Mouse (Mus musculus) gastrocnemius, adult 18-20 months (tissue): ENCODE results near the gene Reps2. TPM values are rescaled to one million over a fixed set of nuclear protein-coding genes. Genes with fewer than 3 reads are reported as not detected.

Experiments used
- DNase-seq: peaks from one replicate; pipeline ENCODE4 v3.0.0; 2021; ENCODE audit warnings: low spot score
- total RNA-seq, 2 experiments: library from RNA; stranded (reverse); gene quantifications; 2 replicates each; pipeline ENCODE4 v1.2.3; 2021

The Reps2 gene
- total RNA-seq, 2 experiments from 2014 or later: 0.96 to 1.5 TPM

DNA sequence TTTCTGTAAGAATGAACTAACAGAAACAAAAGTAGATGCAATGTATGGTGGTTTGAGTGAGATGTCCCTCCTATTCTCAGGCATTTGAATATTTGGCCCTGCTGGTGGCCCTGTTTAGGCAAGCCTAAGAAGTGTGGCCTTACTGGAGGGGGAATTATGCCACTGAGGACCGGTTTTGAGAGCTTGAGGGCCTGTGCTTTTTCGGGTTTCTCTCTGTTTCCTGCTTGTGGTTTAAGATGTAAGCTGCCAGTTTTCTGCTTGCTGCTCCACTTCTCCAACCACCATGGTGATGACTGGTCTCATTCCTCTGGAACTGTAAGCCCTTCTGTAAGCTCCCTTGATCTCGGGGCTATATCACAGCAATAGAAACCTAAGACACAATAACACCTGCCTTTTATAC, 142.5 kb downstream of the Reps2 start:
- no peak for DNase-seq

DNA sequence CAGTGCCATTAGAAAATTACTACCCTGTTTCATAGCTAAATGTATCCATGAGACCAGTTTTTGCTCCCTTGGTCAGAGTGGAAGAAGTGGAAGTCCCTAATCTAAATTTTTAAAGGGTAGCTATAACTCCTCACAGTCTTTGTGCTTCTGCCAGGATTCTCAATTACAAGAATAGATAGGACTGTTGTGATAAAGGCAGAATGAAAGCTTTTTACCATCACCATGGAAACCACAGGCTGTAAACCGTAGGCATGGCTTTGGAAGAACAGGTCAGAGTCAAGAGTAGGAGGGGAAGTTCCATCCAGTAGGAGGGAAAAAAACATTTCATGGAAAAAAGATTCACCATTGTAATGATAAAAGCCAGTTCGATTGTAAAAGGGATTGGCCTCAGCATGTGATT, 147.0 kb downstream of the Reps2 start:
- DNase-seq: no peak

DNA sequence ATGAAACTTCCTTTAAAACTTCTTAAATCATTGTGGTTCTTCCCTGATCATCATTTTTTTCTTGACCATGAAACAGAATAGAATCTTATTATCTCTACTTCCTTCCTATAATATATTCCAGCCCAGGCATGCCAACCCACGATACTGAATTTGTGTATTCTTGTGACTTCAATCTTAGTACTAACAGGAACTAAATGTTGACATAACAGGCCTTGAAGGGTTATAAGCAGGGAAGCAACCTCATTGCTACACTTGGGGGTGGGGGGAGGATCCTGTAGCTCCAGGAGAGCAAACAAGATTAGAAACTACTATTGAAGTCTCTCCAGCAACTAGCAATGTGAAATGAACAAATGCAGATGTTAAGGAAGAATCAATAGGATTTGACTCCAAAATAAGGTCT, 154.8 kb downstream of the Reps2 start:
- DNase-seq: no peak

DNA sequence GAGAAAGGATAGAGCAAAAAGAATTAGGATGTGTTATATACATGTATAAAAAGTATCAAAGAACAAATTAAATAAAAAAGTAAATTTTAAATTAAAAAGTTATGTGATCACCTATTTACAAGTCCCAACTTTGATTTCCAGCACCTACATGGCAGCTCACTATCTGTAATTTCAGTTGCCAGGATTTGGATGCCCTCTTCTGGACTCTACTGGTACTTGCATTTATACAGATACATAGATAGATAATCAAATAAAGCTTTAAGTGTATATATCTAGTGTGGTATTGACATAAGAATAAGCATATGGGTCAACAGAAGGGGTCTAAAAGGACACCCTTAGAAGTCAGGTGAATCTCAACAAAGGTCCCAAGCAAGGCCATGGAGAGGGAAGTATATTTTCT, 155.7 kb downstream of the Reps2 start:
- no peak for DNase-seq

- no peak for DNase-seq
Measured at GRCm38 (mm10) chrX:162470213-162470612, 173.2 kb downstream of the Reps2 start.

DNA sequence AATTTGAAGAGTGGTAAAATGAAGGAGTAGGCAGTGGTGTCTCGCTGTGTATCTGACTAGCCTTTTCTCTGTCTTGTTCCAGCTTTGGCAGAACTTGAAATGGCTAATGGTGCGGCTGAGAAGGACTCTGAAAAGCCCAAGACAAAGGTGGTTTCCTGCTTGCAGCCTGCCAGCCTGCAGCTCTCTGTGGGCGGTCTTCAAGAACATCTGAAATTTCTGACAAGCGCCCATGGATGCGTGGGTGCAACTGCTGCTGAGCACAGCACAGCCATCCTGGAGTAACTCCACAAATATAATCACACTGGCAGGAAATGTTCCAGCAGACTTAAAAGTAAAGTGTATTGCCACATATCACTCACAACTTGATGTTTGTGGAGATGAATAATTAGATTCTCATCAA, 181.3 kb downstream of the Reps2 start:
- no peak for DNase-seq

- no peak for DNase-seq
Measured at GRCm38 (mm10) chrX:162456445-162456844, 187.0 kb downstream of the Reps2 start.

- DNase-seq: no peak
Measured at GRCm38 (mm10) chrX:162455364-162455763, 188.1 kb downstream of the Reps2 start.

GRCm38 (mm10) chrX:162453821-162454402, 189.5 kb downstream of the Reps2 start:
- no peak for DNase-seq

DNA sequence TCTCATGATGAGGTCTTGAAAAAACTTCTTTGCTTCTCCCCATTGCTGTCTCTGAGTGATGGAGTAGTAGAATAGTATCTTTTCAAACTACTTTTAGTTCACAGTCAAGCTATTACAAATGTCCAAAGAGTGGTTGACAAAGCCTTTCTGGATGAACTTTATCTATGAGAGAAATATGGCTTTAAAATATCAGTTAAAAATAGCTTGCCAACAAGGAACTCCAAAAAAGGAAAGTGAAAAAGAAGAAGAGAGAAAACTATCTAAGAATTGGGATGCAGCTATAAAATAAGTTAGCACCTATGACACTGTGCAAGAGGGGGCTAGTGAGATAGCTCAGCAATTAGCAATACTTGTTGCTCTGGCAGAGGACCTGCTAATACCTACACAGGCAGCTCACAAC, 190.8 kb downstream of the Reps2 start:
- DNase-seq: no peak

- DNase-seq: no peak
Measured at GRCm38 (mm10) chrX:162447974-162448373, 195.5 kb downstream of the Reps2 start.

GRCm38 (mm10) chrX:162446678-162447318, 196.7 kb downstream of the Reps2 start:
- no peak for DNase-seq

GRCm38 (mm10) chrX:162443387-162443786, 200.1 kb downstream of the Reps2 start:
- no peak for DNase-seq

- DNase-seq: no peak
Measured at GRCm38 (mm10) chrX:162442970-162443369, 200.5 kb downstream of the Reps2 start.

- no peak for DNase-seq
Measured at GRCm38 (mm10) chrX:162432776-162433543, 210.5 kb downstream of the Reps2 start.

DNA sequence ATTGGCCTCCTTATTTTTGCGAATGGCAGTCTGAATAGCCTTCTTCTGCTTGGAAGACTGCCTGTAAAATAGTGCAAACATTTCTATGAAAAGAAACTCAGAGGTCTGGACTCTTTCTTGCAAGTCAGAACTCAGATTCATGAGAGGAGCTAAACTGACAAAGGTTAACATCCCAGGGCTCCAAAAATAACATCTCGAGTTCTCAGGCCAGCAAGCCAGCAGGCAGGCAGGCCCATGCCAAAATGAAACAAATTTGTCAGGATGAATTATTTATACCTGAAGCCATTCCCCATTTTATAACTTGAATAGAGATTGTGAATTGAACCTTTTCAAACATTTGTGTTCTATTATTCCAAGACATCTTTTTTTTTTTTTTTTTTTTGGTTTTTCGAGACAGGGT, 215.8 kb downstream of the Reps2 start:
- no peak for DNase-seq

- no peak for DNase-seq
Measured at GRCm38 (mm10) chrX:162419431-162419830, 224.0 kb downstream of the Reps2 start.

DNA sequence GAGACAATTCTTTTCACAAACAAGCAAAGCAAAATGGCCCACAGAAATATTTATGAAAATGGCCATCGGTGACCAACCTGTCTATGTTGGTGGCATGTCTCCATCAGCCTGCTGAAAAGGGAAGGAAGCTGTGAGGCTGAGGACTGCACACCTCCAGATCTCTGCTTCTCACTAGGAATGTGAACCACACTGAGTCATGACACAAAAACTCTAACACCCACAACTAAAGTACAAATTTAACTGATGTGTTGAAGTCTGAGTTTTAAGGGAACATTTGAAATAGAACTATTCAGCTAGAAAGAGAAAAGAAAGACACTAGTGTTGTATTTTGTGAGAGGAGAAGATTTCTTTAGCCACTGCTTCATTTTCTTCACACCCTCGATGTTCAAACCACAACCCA, 230.3 kb downstream of the Reps2 start:
- DNase-seq: no peak

DNA sequence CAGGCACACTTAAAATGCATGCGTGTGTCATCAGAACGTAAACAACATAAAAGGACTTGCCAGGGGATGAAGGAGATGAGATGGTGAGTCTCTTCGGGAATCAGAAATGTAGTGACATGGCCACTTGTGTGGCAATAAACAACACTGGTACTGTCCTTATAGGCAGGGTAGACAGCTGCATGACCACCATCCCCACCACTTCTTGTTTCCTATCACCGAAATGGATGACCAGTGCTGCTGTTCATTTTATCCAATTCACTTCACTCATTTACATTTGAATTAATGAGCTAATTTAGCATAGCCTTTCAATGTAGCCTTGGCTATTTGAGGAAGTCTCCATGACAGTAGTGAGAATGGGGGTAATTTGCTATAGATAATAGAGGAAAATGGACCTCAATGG, 236.2 kb downstream of the Reps2 start:
- DNase-seq: no peak

DNA sequence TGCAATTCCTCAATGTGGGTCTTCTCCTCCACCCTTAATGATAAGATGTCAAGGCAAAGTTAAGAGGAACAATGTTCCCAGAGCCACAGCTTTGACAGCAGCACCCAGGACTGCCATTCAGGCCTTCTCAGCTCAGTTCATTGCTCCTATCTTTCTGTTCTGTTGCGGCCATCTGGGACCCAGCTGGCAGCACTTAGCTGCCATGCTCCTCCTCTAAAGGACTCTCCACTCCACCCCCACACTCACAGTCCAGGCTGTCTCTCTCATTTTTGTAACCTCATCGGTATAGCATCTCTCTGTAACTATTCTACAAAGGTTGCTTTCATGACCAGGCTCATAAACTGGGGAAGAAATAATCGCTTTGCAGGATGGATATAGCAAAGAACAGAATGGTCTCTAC, 241.0 kb downstream of the Reps2 start:
- no peak for DNase-seq

- no peak for DNase-seq
Measured at GRCm38 (mm10) chrX:162380730-162381129, 262.7 kb downstream of the Reps2 start.

DNA sequence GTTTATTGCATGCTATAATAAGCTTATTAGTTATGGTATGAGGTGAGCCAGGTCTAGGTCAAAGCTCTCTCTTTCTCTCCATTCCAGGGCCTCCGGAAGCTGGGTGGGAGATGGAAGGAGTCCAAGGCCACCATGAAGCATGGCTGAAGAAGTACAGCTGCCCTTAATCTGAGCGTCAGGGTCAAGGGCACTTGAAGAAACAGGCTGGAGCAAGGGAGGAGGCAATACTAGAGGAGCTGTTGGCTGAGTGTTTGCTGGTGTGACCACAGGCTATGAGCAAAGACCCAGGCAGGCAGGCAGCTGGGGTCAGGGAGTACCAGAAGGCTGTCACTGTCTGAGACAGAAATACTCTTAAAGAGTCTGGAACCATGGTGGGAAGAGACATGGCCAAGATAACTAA, 280.2 kb downstream of the Reps2 start:
- no peak for DNase-seq
